Mouse (Mus musculus): Measurements from ENCODE around the gene Spats1.

DNA sequence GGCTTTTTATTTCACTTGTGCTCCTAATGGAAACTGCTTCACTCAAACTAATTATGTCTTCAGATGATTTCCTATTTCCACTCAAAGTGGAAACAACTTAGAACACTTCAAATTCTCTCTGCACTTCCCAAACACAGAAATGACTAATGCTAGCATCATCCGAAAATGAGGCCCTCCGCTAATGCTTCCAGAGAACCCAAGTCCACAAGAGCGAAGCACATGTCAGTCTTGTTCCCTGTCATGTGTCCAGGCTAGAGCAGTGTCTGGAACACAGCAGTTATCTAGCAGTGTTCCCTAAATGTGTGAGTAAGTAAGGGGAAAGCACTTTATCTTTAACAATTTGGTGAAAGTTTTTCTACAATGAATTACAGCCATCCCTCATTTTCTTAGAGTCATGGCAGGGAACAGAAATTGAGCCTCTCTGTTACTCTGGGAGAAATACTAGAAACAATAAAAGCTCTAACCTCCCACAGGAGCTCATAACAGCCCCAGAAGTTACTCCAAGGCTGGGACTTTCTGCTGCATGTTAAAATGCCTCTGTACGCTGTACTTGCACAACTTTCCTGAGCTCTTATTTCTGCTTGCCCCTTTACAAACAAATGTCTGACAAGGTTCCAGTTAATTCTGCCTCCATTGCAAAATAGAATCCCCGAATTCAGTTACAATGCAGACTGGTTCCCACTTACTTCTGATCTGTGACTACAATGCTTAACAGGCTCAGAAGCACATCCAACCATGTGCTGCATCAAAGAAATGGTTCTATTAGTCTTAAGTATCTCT is 73.9 kb downstream of the Spats1 start:
- TF ChIP-seq CTCF (IDR thresholded peaks at IDR 0.05; ENCODE audit: low read depth, low read length) (no peak), POLR2A (IDR thresholded peaks at IDR 0.05; ENCODE audit: insufficient read depth, low read length) (no peak)

All from ES-Bruce4 (cell line).